Mouse (Mus musculus) stomach, postnatal 0 days (tissue): ENCODE results near the gene Lpin3.

Experiments used
- CTCF ChIP-seq: IDR thresholded peaks from 2 replicates; pipeline ENCODE4 v1.5.1; 2016; ENCODE audit warnings: antibody characterized with exemption, low read depth, mild to moderate bottlenecking, moderate library complexity
- EP300 ChIP-seq: optimal IDR thresholded peaks from 2 replicates; pipeline ENCODE3; 2016; ENCODE audit warnings: antibody characterized with exemption

- TF ChIP-seq CTCF (no peak), EP300 (no peak)
Measured at GRCm38 (mm10) chr2:160917313-160917712, 36.8 kb downstream of the Lpin3 start.
